Mouse (Mus musculus): Measurements from ENCODE around the gene Doc2a.

DNA sequence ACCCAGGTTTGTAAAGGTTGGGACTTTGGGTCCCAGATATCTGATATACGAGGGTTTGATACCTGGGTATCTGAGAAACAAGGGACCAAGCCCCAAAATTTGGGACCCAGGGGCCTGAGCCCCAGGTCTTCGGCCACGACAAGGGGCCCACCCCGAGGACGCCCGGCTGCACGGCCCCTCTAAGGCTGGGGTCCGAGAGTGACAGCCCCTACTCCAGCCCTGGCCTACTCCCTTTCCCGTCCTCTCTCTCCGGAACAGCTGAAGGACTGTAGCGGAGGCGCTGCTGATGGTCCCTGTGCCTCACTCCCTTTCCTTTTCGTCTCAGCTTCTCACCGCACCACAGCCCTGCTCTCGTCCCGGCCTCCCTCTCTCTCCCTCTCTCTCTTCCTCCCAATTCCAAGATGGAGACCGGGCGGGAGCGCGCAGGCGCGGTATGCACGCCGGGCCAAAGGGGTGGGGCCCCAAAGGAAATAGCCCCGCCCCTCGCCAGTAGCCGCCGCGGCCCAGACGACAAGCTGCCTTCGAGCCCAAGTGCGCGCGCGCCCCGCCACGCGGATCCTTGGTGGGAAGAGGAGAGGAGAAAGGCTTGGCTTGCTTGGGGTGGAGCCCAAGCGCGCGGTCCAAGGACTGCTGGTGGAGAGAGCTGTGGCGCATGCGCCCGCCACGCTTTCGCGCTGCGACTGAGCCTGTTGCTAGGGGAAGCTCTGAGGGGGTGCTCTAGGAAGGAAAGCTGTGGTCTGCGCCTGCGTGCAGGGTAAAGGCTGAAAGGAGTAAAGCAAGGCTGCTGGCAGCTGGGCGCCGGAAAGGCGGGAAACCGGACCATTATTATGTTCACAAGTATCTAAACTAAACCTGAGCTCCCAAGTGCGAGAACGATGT is 37.3 kb downstream of the Doc2a start, which contains the start of gene Taok2:
- TF ChIP-seq CTCF (IDR thresholded peaks at IDR 0.05; ENCODE audit: low read depth), result peak; percentile 41
- TF ChIP-seq EP300 (optimal IDR thresholded peaks at IDR 0.05), result no peak
